Mouse (Mus musculus): ENCODE data around the gene Ttc3. TPM values are rescaled to one million over a fixed set of nuclear protein-coding genes. Genes with fewer than 3 reads are reported as not detected.

Gene Ttc3
- total RNA-seq, 1 experiment from 2014 or later, result 338 TPM

DNA sequence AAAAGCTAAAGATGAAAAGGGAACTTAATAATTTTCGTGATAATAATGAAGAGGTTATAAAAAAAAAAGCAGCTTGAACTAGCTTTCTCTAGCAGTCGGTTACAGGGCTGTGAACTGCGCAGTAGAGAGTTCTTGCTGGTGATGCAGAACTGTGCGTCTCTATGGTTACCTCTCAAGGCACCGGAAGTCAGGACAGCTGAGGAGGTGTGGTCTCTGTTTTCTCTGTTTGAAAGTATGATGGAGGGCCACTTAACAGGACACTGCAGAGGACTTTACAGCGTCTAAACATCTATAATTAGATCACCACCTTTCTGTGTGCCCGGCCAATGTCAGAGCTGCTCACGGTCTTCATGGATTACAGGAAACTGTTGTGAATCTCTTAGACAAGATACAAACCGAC is 16.0 kb upstream of the Ttc3 start:
- ATAC-seq (replicated peaks in 1 of 2; ENCODE audit: insufficient read depth in 1 of 2, low FRiP score in 2 of 2, low TSS enrichment in 1 of 2, low read depth in 1 of 2, poor library complexity in 2 of 2, severe bottlenecking in 2 of 2), result peak; percentile 82 to 92

GRCm38 (mm10) chr16:94356046-94356445 is 14.4 kb upstream of the Ttc3 start:
- ATAC-seq (replicated peaks in 1 of 2; ENCODE audit: insufficient read depth in 1 of 2, low FRiP score in 2 of 2, low TSS enrichment in 1 of 2, low read depth in 1 of 2, poor library complexity in 2 of 2, severe bottlenecking in 2 of 2), result no peak

GRCm38 (mm10) chr16:94356776-94357494 is 13.5 kb upstream of the Ttc3 start:
- ATAC-seq (replicated peaks in 1 of 2; ENCODE audit: insufficient read depth in 1 of 2, low FRiP score in 2 of 2, low TSS enrichment in 1 of 2, low read depth in 1 of 2, poor library complexity in 2 of 2, severe bottlenecking in 2 of 2), result no peak

- no peak for ATAC-seq (replicated peaks in 1 of 2; ENCODE audit: insufficient read depth in 1 of 2, low FRiP score in 2 of 2, low TSS enrichment in 1 of 2, low read depth in 1 of 2, poor library complexity in 2 of 2, severe bottlenecking in 2 of 2)
These were observed 12.3 kb upstream of the Ttc3 start for GRCm38 (mm10) chr16:94358091-94358490.

GRCm38 (mm10) chr16:94360578-94361350 is 9.7 kb upstream of the Ttc3 start:
- ATAC-seq (replicated peaks in 1 of 2; ENCODE audit: insufficient read depth in 1 of 2, low FRiP score in 2 of 2, low TSS enrichment in 1 of 2, low read depth in 1 of 2, poor library complexity in 2 of 2, severe bottlenecking in 2 of 2), result no peak

DNA sequence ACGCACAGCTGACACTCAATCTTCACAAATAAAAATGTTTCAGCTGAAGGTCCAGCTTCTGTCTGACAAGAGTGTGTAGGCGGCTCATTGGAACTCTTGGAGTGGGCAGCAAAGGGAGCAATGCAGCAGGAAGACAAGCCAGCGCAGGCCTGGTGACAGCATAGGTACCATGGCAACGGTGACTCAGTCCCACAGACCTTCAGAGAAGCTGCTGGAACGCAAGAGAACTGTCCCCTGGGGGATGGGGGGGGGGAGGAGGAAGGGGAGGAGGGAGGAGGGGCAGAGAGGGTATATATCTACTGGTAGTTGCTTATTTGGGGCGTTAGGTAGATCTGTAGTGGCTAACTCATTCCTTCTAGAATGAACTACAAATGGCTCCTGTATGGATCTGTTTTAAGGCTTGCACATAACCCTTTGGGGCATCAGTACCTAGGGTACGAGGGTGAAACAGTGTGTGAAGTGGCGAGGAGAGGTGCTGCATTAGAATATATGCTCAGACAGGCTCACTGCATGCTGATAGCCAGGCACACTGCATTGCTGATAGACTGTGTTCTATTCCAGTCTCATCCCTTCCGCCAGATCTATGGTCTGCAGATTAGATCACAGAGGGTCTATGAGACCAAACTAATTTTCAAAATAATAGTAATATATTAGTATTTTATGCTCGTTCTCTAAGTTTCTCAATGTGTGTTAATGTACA is 8.1 kb upstream of the Ttc3 start:
- no peak for ATAC-seq (replicated peaks in 1 of 2; ENCODE audit: insufficient read depth in 1 of 2, low FRiP score in 2 of 2, low TSS enrichment in 1 of 2, low read depth in 1 of 2, poor library complexity in 2 of 2, severe bottlenecking in 2 of 2)

DNA sequence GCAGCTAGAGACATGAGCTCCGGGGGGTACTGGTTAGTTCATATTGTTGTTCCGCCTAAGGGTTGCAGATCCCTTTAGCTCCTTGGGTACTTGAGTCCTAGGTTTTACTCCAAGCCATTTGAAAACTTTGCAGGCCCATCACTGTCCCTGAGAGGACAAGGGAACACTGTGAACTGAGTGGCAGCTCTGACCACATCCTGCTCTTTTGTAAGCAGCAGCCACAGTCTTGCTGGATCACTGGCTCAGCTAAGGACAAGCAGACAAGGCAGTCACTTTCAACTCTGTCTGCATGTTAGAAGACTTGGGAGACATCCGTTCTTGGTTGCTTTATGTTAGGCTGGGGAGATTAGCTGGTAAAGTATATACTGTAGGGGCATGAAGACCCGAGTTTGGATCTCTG is 6.6 kb upstream of the Ttc3 start:
- no peak for ATAC-seq (replicated peaks in 1 of 2; ENCODE audit: insufficient read depth in 1 of 2, low FRiP score in 2 of 2, low TSS enrichment in 1 of 2, low read depth in 1 of 2, poor library complexity in 2 of 2, severe bottlenecking in 2 of 2)

DNA sequence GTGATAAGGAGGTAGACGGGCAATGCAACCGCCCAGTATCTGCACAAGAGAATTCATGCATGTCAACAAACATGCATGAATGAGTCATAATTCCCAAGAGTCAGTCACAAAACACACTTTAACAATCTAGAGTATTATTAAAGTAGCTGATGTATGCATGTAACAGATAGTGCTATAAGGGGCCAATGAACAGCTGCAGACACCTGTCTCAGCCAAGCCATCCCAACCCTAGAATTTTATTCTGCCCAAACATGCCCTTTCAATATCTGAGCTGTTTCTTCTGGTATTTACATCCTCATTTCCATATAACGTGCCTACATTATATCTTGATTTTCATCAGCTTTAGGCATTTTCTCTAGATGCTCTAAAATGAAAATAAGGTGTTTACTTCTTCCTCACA is 5.0 kb upstream of the Ttc3 start:
- ATAC-seq (replicated peaks in 1 of 2; ENCODE audit: insufficient read depth in 1 of 2, low FRiP score in 2 of 2, low TSS enrichment in 1 of 2, low read depth in 1 of 2, poor library complexity in 2 of 2, severe bottlenecking in 2 of 2), result no peak

DNA sequence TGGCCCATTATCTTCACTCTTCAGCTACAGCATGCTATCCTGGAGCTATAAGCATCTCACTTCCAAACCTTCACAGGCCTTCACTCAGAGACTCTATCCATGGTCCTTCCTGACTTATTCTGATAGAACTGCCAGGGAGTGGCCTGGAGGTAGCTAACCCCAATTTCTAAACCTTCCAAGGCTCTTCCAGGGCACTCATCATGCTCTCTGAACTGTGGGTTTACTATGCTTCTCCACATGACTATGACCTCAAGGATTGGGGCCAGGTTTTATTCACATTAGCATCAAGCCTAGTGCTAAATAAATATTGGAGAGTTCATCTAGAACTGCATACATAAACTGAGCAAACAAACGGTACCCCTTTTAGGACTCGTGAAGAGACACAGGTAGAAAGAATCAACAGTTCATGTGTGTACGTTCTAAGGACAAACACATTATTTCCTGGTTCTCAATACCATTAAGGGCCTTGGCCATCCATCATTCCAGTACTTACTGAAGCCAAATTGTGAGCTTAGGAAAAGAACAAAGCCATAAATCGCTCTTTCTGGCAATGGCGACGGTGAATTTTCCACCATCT is 734 bp upstream of the Ttc3 start:
- no peak for ATAC-seq (replicated peaks in 1 of 2; ENCODE audit: insufficient read depth in 1 of 2, low FRiP score in 2 of 2, low TSS enrichment in 1 of 2, low read depth in 1 of 2, poor library complexity in 2 of 2, severe bottlenecking in 2 of 2)

DNA sequence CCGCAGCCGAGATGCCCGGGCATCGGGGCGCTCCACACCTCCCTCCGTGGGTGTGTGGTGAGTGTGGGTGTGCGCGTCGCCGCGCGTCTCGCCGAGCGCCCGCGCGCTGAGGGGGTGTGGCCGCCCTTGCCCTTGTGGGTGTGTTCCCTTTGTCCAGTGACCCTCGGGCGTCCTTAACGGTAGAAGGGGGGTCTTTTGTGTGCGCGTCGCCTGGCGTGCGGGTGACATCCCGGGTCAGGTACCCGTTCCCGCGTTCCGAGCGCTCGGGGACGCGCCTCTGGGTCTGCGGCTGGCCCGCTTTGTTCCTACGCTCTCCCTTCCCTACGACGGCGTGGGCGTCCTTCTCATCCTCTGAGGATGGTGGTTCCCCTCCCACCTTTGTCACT is 490 bp downstream of the Ttc3 start:
- peak in 1 of 2 experiments; percentile 33; a peak in 1 of 4 replicates for ATAC-seq (replicated peaks in 1 of 2; ENCODE audit: insufficient read depth in 1 of 2, low FRiP score in 2 of 2, low TSS enrichment in 1 of 2, low read depth in 1 of 2, poor library complexity in 2 of 2, severe bottlenecking in 2 of 2)

GRCm38 (mm10) chr16:94371301-94371931 is 998 bp downstream of the Ttc3 start, which contains the start of gene Pigp:
Gene Pigp, minus strand, starts transcription at chr16:94371842.
- ATAC-seq (replicated peaks in 1 of 2; ENCODE audit: insufficient read depth in 1 of 2, low FRiP score in 2 of 2, low TSS enrichment in 1 of 2, low read depth in 1 of 2, poor library complexity in 2 of 2, severe bottlenecking in 2 of 2), result peak; percentile 44 to 51

- ATAC-seq (replicated peaks in 1 of 2; ENCODE audit: insufficient read depth in 1 of 2, low FRiP score in 2 of 2, low TSS enrichment in 1 of 2, low read depth in 1 of 2, poor library complexity in 2 of 2, severe bottlenecking in 2 of 2), result no peak
These were observed 9.0 kb downstream of the Ttc3 start for GRCm38 (mm10) chr16:94379386-94379785.

DNA sequence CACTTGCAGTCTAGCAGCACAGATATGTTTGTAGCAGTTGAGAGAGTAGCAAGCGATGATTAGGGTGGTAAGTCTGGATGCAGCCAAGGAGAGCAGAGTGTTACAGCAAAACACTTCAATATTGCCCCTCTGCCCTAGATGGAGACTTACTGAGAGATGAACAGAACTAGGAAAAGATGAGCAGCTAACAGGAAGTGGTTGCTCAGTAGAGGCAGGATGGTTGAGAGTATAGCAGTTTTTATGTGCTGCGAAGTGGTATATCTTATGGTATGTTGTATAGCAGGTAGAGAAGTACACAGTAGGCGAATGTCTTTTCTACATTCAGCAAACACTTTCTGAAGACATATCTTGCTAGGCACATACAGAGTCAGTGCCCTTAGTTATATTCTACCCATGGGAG is 12.9 kb downstream of the Ttc3 start:
- ATAC-seq (replicated peaks in 1 of 2; ENCODE audit: insufficient read depth in 1 of 2, low FRiP score in 2 of 2, low TSS enrichment in 1 of 2, low read depth in 1 of 2, poor library complexity in 2 of 2, severe bottlenecking in 2 of 2), result no peak

- ATAC-seq (replicated peaks in 1 of 2; ENCODE audit: insufficient read depth in 1 of 2, low FRiP score in 2 of 2, low TSS enrichment in 1 of 2, low read depth in 1 of 2, poor library complexity in 2 of 2, severe bottlenecking in 2 of 2), result no peak
These were observed 17.3 kb downstream of the Ttc3 start for GRCm38 (mm10) chr16:94387690-94388089.

GRCm38 (mm10) chr16:94392299-94392698 is 21.9 kb downstream of the Ttc3 start:
- 0 out of 4 replicates have a peak, but pooled peaks of 1 of the 2 experiments have one; percentile 29 for ATAC-seq (replicated peaks in 1 of 2; ENCODE audit: insufficient read depth in 1 of 2, low FRiP score in 2 of 2, low TSS enrichment in 1 of 2, low read depth in 1 of 2, poor library complexity in 2 of 2, severe bottlenecking in 2 of 2)

DNA sequence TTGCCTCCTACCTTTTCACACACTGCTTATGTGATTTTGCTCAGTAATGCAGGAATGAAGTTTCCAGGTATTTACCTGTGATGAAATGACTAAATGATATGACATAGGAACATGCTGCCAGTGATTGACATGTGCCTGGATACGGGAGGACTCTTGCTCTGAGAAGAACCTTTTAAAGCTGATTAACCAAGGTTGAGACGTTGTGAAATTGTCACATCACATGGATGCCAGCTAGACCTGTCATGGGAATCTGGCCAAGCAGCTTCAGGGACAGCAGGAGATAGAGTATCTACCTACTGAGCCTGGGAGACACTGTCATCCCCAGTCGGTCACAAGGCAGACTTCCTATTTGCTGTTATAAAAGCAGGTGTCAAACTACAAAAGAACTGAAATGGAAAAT is 24.6 kb downstream of the Ttc3 start:
- no peak for ATAC-seq (replicated peaks in 1 of 2; ENCODE audit: insufficient read depth in 1 of 2, low FRiP score in 2 of 2, low TSS enrichment in 1 of 2, low read depth in 1 of 2, poor library complexity in 2 of 2, severe bottlenecking in 2 of 2)

DNA sequence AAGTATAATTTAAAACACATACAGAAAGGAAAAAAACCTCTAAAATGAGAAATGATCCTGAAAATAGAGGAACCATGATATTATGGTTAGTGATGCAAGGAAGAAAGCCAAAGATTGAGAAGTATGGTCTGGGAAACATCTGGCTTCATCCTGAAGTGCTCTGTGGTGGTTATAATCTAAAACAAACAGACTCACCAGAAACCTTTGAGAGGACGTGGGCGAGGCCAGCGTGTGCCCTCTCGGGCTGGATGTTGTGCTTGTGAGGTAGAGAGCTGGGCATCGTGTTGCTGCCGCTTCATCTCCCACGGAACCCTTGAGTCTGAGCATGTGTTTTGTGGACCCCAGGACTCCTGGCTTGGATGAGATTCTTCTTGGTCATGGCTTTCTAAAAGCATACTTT is 26.2 kb downstream of the Ttc3 start:
- peak in 1 of 2 experiments; percentile 71; a peak in 3 of 4 replicates for ATAC-seq (replicated peaks in 1 of 2; ENCODE audit: insufficient read depth in 1 of 2, low FRiP score in 2 of 2, low TSS enrichment in 1 of 2, low read depth in 1 of 2, poor library complexity in 2 of 2, severe bottlenecking in 2 of 2)

Data from hematopoietic stem cell, adult 5-6 weeks (primary cell).